Mouse (Mus musculus): ENCODE results near the gene Rimkla. TPM values are rescaled to one million over a fixed set of nuclear protein-coding genes. Genes with fewer than 3 reads are reported as not detected.

The Rimkla gene
- polyA plus RNA-seq, 2 experiments, result 0.62 to 0.79 TPM

- TF ChIP-seq POLR2A (IDR thresholded peaks at IDR 0.05; ENCODE audit: borderline replicate concordance, extremely low read depth, insufficient read depth, insufficient read length), result no peak
- no peak overlapping the region for H3K9ac ChIP-seq (ENCODE audit: low read depth, low read length, severe bottlenecking)
- WGBS, result 91% methylated on average over 3 of the region's 3 CpGs
- H3K36me3 ChIP-seq (ENCODE audit: control insufficient read depth, insufficient read depth, low read length), result 0 out of 2 replicates have a peak, but pooled peaks cover 5% of the 10 kb centered on the region
- no peak for ATAC-seq (ENCODE audit: low FRiP score, low read depth)
- peaks cover 15% of the 10 kb centered on the region for H3K4me1 ChIP-seq (ENCODE audit: control insufficient read depth, insufficient read depth, low read length)
- no peaks in the 10 kb centered on the region for H3K9me3 ChIP-seq (ENCODE audit: control insufficient read depth, low read length)
- H3K4me2 ChIP-seq (replicated peaks; ENCODE audit: low read depth, low read length, severe bottlenecking), result no peak overlapping the region
- no peaks in the 10 kb centered on the region for H3K27me3 ChIP-seq (ENCODE audit: control insufficient read depth, insufficient read depth, low read length)
- no peak overlapping the region for H3K4me3 ChIP-seq (replicated peaks; ENCODE audit: low read length)
- H3K27ac ChIP-seq (replicated peaks; ENCODE audit: low read depth, low read length), result no peak overlapping the region
- no peak for DNase-seq (ENCODE audit: low spot score)
These were observed 74.5 kb downstream of the Rimkla start for GRCm38 (mm10) chr4:119417894-119418293.

- no peak overlapping the region for H3K4me3 ChIP-seq (replicated peaks; ENCODE audit: low read length)
- H3K4me2 ChIP-seq (replicated peaks; ENCODE audit: low read depth, low read length, severe bottlenecking), result no peak overlapping the region
- no peak overlapping the region for H3K27ac ChIP-seq (replicated peaks; ENCODE audit: low read depth, low read length)
- 0 out of 2 replicates have a peak, but pooled peaks cover 5% of the 10 kb centered on the region for H3K36me3 ChIP-seq (ENCODE audit: control insufficient read depth, insufficient read depth, low read length)
- ATAC-seq (ENCODE audit: low FRiP score, low read depth) (no peak), DNase-seq (ENCODE audit: low spot score) (no peak)
- no peaks in the 10 kb centered on the region for H3K9me3 ChIP-seq (ENCODE audit: control insufficient read depth, low read length)
- TF ChIP-seq POLR2A (IDR thresholded peaks at IDR 0.05; ENCODE audit: borderline replicate concordance, extremely low read depth, insufficient read depth, insufficient read length), result no peak
- H3K4me1 ChIP-seq (ENCODE audit: control insufficient read depth, insufficient read depth, low read length), result peaks cover 17% of the 10 kb centered on the region
- no peak overlapping the region for H3K9ac ChIP-seq (ENCODE audit: low read depth, low read length, severe bottlenecking)
- no peaks in the 10 kb centered on the region for H3K27me3 ChIP-seq (ENCODE audit: control insufficient read depth, insufficient read depth, low read length)
- 82% methylated on average over 3 of the region's 3 CpGs for WGBS
These were observed 75.2 kb downstream of the Rimkla start for GRCm38 (mm10) chr4:119417270-119417669.

Other genes with a start within 250 kb of the Rimkla start
- 0.38 and 0.59 TPM in 2 replicates for gene Cldn19, start 237.2 kb downstream of the Rimkla start, polyA plus RNA-seq (2012; rRNA removed)
- 0.10 and 0.91 TPM in 2 replicates for gene Cldn19, start 237.2 kb downstream of the Rimkla start, polyA plus RNA-seq (2014; fragmentation: Nextera tagmentation; extraction: Ambion mirVana)
- 410 and 546 TPM in 2 replicates for gene Ybx1, start 198.0 kb downstream of the Rimkla start, polyA plus RNA-seq (2012; rRNA removed)
- 757 and 793 TPM in 2 replicates for gene Ybx1, start 198.0 kb downstream of the Rimkla start, polyA plus RNA-seq (2014; fragmentation: Nextera tagmentation; extraction: Ambion mirVana)
- 65.0 and 81.4 TPM in 2 replicates for gene Ppih, start 172.1 kb downstream of the Rimkla start, polyA plus RNA-seq (2012; rRNA removed)
- 87.9 and 88.5 TPM in 2 replicates for gene Ppih, start 172.1 kb downstream of the Rimkla start, polyA plus RNA-seq (2014; fragmentation: Nextera tagmentation; extraction: Ambion mirVana)
- gene Ccdc30, start 77.1 kb downstream of the Rimkla start, polyA plus RNA-seq (2012; rRNA removed), result 2.5 TPM in 2 replicates
- gene Ccdc30, start 77.1 kb downstream of the Rimkla start, polyA plus RNA-seq (2014; fragmentation: Nextera tagmentation; extraction: Ambion mirVana), result 3.9 and 5.8 TPM in 2 replicates
- 15.3 and 15.5 TPM in 2 replicates for gene Ppcs, start 70.2 kb downstream of the Rimkla start, polyA plus RNA-seq (2012; rRNA removed)
- gene Ppcs, start 70.2 kb downstream of the Rimkla start, polyA plus RNA-seq (2014; fragmentation: Nextera tagmentation; extraction: Ambion mirVana), result 28.4 and 29.1 TPM in 2 replicates
- gene Zmynd12, start 69.8 kb downstream of the Rimkla start, polyA plus RNA-seq (2012; rRNA removed), result 0.19 and 0.29 TPM in 2 replicates
- gene Zmynd12, start 69.8 kb downstream of the Rimkla start, polyA plus RNA-seq (2014; fragmentation: Nextera tagmentation; extraction: Ambion mirVana), result 0.22 and 0.29 TPM in 2 replicates
- gene Foxj3, start 44.4 kb upstream of the Rimkla start, polyA plus RNA-seq (2012; rRNA removed), result 31.5 and 34.5 TPM in 2 replicates
- gene Foxj3, start 44.4 kb upstream of the Rimkla start, polyA plus RNA-seq (2014; fragmentation: Nextera tagmentation; extraction: Ambion mirVana), result 23.5 and 25.4 TPM in 2 replicates
- 10.2 and 12.2 TPM in 2 replicates for gene Frg2f1, start 46.9 kb upstream of the Rimkla start, polyA plus RNA-seq (2012; rRNA removed)
- 5.0 and 5.5 TPM in 2 replicates for gene Frg2f1, start 46.9 kb upstream of the Rimkla start, polyA plus RNA-seq (2014; fragmentation: Nextera tagmentation; extraction: Ambion mirVana)
- gene Guca2a, start 145.1 kb upstream of the Rimkla start, polyA plus RNA-seq (2012; rRNA removed), result not detected in 2 replicates
- gene Guca2a, start 145.1 kb upstream of the Rimkla start, polyA plus RNA-seq (2014; fragmentation: Nextera tagmentation; extraction: Ambion mirVana), result not detected in 2 replicates
- 3.6 TPM in 1 of 2 replicates, not detected in the other for gene Guca2b, start 166.3 kb upstream of the Rimkla start, polyA plus RNA-seq (2012; rRNA removed)
- gene Guca2b, start 166.3 kb upstream of the Rimkla start, polyA plus RNA-seq (2014; fragmentation: Nextera tagmentation; extraction: Ambion mirVana), result not detected in 2 replicates
- gene Hivep3, start 241.2 kb upstream of the Rimkla start, polyA plus RNA-seq (2012; rRNA removed), result 3.4 and 3.8 TPM in 2 replicates
- gene Hivep3, start 241.2 kb upstream of the Rimkla start, polyA plus RNA-seq (2014; fragmentation: Nextera tagmentation; extraction: Ambion mirVana), result 5.1 and 5.2 TPM in 2 replicates